Mouse (Mus musculus) small intestine, adult 2 months (tissue): ENCODE measurements around the gene BC004004. TPM values are rescaled to one million over a fixed set of nuclear protein-coding genes. Genes with fewer than 3 reads are reported as not detected.

ENCODE experiments used
- H3K27ac ChIP-seq: fragments of 200-500 bp; 2 replicates; pipeline ENCODE4 v1.5.1; 2012; ENCODE audit warnings: low read depth, low read length, control low read depth, inconsistent platforms; ENCODE audit not compliant: insufficient read depth
- H3K27me3 ChIP-seq: fragments of 200-500 bp; 2 replicates; pipeline ENCODE4 v1.6.1; 2012; ENCODE audit warnings: mild to moderate bottlenecking, moderate library complexity, low read length, inconsistent platforms; ENCODE audit not compliant: control insufficient read depth, insufficient read depth
- H3K36me3 ChIP-seq: fragments of 200-500 bp; 2 replicates; pipeline ENCODE4 v1.6.1; 2012; ENCODE audit warnings: mild to moderate bottlenecking, low read length, control low read depth, inconsistent platforms; ENCODE audit not compliant: control insufficient read depth, insufficient read depth
- H3K4me1 ChIP-seq: fragments of 200-500 bp; 2 replicates; pipeline ENCODE4 v1.6.1; 2012; ENCODE audit warnings: low read length, inconsistent platforms, mixed read lengths; ENCODE audit not compliant: control insufficient read depth, insufficient read depth, insufficient read length
- H3K4me3 ChIP-seq: fragments of 200-500 bp; 2 replicates; pipeline ENCODE4 v1.5.1; 2012; ENCODE audit warnings: low read depth, mild to moderate bottlenecking, control low read depth, inconsistent platforms, low read length, moderate library complexity
- CTCF ChIP-seq: fragments of 200-500 bp; IDR thresholded peaks from 2 replicates; pipeline ENCODE4 v1.5.1; 2012; ENCODE audit warnings: low read depth, mild to moderate bottlenecking, control low read depth, inconsistent platforms, low read length, moderate library complexity, mixed read lengths; ENCODE audit not compliant: insufficient replicate concordance, insufficient read length; ENCODE audit errors: extremely low read depth
- POLR2A ChIP-seq: fragments of 200-500 bp; IDR thresholded peaks from 2 replicates; pipeline ENCODE4 v1.6.1; 2012; ENCODE audit warnings: low read depth, mild to moderate bottlenecking, control low read depth, inconsistent platforms, low read length, moderate library complexity
- WGBS: fragments of 180-500 bp; shearing (Covaris S2); methylation state at CpG from one replicate; pipeline ENCODE4 v1.1.7; 2018; 5-methylcytosine and 5-hydroxymethylcytosine counted together
- polyA plus RNA-seq: library from polyadenylated mRNA; depleted of rRNA; stranded (reverse); fragments of >200 nt; gene quantifications from 2 replicates; pipeline ENCODE4 v1.2.3, GENCODE M21; 2012; rRNA removed

The BC004004 gene
- polyA plus RNA-seq, 1 experiment: 48.7 TPM

- Histone ChIP-seq H3K27ac (0 out of 2 replicates have a peak overlapping the region, but pooled peaks have one; percentile 18), H3K4me3 (peak overlapping the region; percentile 50), H3K27me3 (no peaks in the 10 kb centered on the region), H3K36me3 (no peaks in the 10 kb centered on the region), H3K4me1 (no peaks in the 10 kb centered on the region; the same call in 1 of the 2 replicates)
- TF ChIP-seq CTCF (no peak), POLR2A (no peak)
- 68% methylated on average over 8 of the region's 8 CpGs for WGBS
Measured at GRCm38 (mm10) chr17:29361982-29362691, 93.5 kb downstream of the BC004004 start.

DNA sequence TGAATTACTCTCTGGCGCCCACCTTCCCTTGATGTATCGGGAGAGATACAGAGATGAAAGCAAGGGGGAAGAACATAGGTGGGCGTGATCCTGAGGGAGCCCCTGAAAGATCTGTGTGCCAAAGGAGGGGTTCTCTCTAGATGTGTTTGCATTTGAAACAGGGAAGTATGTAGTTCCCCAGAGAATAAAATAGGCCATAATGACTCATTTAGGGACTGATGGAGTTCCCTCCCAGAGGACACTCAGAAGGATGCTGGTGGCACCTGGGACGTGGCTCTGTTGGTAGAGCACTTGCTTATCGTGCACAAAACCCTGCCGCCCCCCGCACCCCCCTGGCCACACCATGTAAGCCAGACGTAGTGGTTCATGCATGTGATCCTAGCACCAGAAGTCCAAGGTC, 94.5 kb downstream of the BC004004 start:
- Histone ChIP-seq H3K27me3 (no peaks in the 10 kb centered on the region), H3K27ac (no peak overlapping the region), H3K4me3 (no peak overlapping the region), H3K4me1 (no peaks in the 10 kb centered on the region; the same call in 1 of the 2 replicates), H3K36me3 (no peaks in the 10 kb centered on the region)
- TF ChIP-seq POLR2A: no peak
- WGBS: 83% methylated on average over 8 of the region's 8 CpGs

Other genes starting within 250 kb of the BC004004 start
- 35.9 and 69.4 TPM in 2 replicates for gene Srsf3, start 236.2 kb upstream of the BC004004 start, polyA plus RNA-seq
- 85.1 and 293 TPM in 2 replicates for gene Cdkn1a, start 177.8 kb upstream of the BC004004 start, polyA plus RNA-seq
- gene Rab44, start 154.6 kb upstream of the BC004004 start, polyA plus RNA-seq: 0.37 and 2.5 TPM in 2 replicates
- gene Cpne5, start 30.6 kb upstream of the BC004004 start, polyA plus RNA-seq: 0.71 and 2.3 TPM in 2 replicates
- gene Ppil1, start 4.6 kb upstream of the BC004004 start, polyA plus RNA-seq: 16.3 and 26.0 TPM in 2 replicates
- 1.6 and 4.7 TPM in 2 replicates for gene Pi16, start 48.9 kb downstream of the BC004004 start, polyA plus RNA-seq
- gene Mtch1, start 79.1 kb downstream of the BC004004 start, polyA plus RNA-seq: 153 and 260 TPM in 2 replicates
- gene Fgd2, start 92.1 kb downstream of the BC004004 start, polyA plus RNA-seq: 14.0 and 16.3 TPM in 2 replicates
- gene Pim1, start 222.0 kb downstream of the BC004004 start, polyA plus RNA-seq: 38.9 and 160 TPM in 2 replicates